Mouse (Mus musculus): ENCODE results near the gene Garnl3.

- TF ChIP-seq EP300 (IDR thresholded peaks at IDR 0.05; ENCODE audit: insufficient read depth, low read depth, low read length), result no peak
- TF ChIP-seq CTCF (IDR thresholded peaks at IDR 0.05), result no peak
Observed at GRCm38 (mm10) chr2:33074931-33075330, 56.5 kb downstream of the Garnl3 start.
